ENCODE assay signal across 14 mouse cellular contexts in the genomic region with DNA sequence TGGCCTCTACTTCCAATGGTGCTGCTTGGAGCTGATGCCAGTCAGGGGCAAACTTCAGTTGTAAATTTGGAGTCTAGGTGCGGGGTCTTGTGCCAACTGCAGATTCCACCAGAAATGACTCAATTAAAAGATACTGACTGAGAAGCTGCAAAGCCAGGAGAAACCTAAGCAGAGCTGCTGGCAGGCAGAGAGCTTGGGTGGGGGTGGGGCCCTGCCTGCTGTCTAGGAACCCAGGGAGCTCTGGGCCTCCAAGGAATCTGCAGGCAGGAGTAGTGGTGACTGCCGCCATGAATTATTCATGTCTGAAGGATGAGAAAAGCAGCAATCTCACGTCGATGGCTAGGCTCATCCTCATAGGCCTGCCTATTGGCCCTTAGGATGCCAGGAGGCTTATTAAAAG.
DNase-seq lines count a peak whose midpoint lies in the region; ATAC-seq and TF ChIP-seq lines count a peak whose summit lies in the region.
"Had no signal": no experiment of that assay in that cellular context is flagged by ENCODE, and none has a peak within 500 bp of the region (broad histone marks: within the 10 kb centered on the region; RNA-seq: fewer than 3 reads in every experiment).

No protein-coding gene starts in this region.

- no peaks in the 10 kb centered on the region for H3K36me3 ChIP-seq in forebrain, embryonic 10.5 days (replicated peaks)
- no peaks in the 10 kb centered on the region for H3K36me3 ChIP-seq in hindbrain, postnatal 0 days (ENCODE audit: insufficient read depth, low read length)
- no peaks in the 10 kb centered on the region for H3K36me3 ChIP-seq in midbrain, postnatal 0 days (ENCODE audit: insufficient read depth, low read length)

- peak overlapping the region; percentile 66 for H3K27ac ChIP-seq in forebrain, embryonic 10.5 days
- H3K27ac ChIP-seq in hindbrain, postnatal 0 days, result no peak overlapping the region
- no peak overlapping the region for H3K27ac ChIP-seq in midbrain, postnatal 0 days (ENCODE audit: low read depth, low read length)

- peak; percentile 90 for DNase-seq in brain, embryonic 14.5 days (ENCODE audit: low read depth)
- no peak for DNase-seq in forebrain, embryonic 10.5 days (ENCODE audit: extremely low spot score, low spot score)
- peak; percentile 40 for DNase-seq in hindbrain, postnatal 0 days (ENCODE audit: low spot score)
- peak; percentile 30 for DNase-seq in midbrain, postnatal 0 days (ENCODE audit: low spot score)
- no peak for DNase-seq in layer of hippocampus, adult 8-10 months (ENCODE audit: low spot score in 2 of 2)
- no peak for DNase-seq in adrenal gland, adult (ENCODE audit: inconsistent age in 2 of 2, low spot score in 1 of 2)
- no peak for DNase-seq in gastrocnemius, postnatal 14 days
- DNase-seq in heart, postnatal 25 days (ENCODE audit: low spot score), result no peak
- DNase-seq: cerebellum, adult 11-12 months; heart, adult 18-20 months; lung, adult 2 months; spleen, adult 18-20 months; thymus, postnatal 25 days had no signal

- H3K27me3 ChIP-seq in forebrain, embryonic 10.5 days (ENCODE audit: poor library complexity, severe bottlenecking), result no peaks in the 10 kb centered on the region
- no peaks in the 10 kb centered on the region for H3K27me3 ChIP-seq in hindbrain, postnatal 0 days (ENCODE audit: insufficient read depth, low read length)
- no peaks in the 10 kb centered on the region for H3K27me3 ChIP-seq in midbrain, postnatal 0 days (ENCODE audit: insufficient read depth, low read length)

- WGBS in forebrain, embryonic 10.5 days, result 27% methylated on average over 4 of the region's 4 CpGs
- WGBS in hindbrain, postnatal 0 days, result 26% methylated on average over 4 of the region's 4 CpGs
- WGBS in midbrain, postnatal 0 days, result 27% methylated on average over 4 of the region's 4 CpGs

- TF ChIP-seq CTCF in brain, embryonic 14.5 days (IDR thresholded peaks at IDR 0.05; ENCODE audit: borderline replicate concordance, extremely low read depth, insufficient read depth, insufficient read length), result no peak
- TF ChIP-seq CTCF in hindbrain, postnatal 0 days (IDR thresholded peaks at IDR 0.05; ENCODE audit: low read depth), result no peak
- no peak for TF ChIP-seq CTCF in midbrain, postnatal 0 days (IDR thresholded peaks at IDR 0.05)

- no peak overlapping the region for H3K4me2 ChIP-seq in hindbrain, postnatal 0 days (ENCODE audit: low read depth, low read length)
- H3K4me2 ChIP-seq in midbrain, postnatal 0 days (ENCODE audit: low read depth, low read length, poor library complexity, severe bottlenecking), result no peak overlapping the region

- peaks cover 19% of the 10 kb centered on the region for H3K4me1 ChIP-seq in forebrain, embryonic 10.5 days
- no peaks in the 10 kb centered on the region for H3K4me1 ChIP-seq in hindbrain, postnatal 0 days (ENCODE audit: insufficient read depth, low read length)
- no peaks in the 10 kb centered on the region for H3K4me1 ChIP-seq in midbrain, postnatal 0 days (ENCODE audit: insufficient read depth, low read length)

- intact Hi-C loops in gastrocnemius, postnatal 14 days (cut with DNase I; ENCODE audit: low total_unique reads), result no loop called here
- intact Hi-C loops in heart, postnatal 25 days (cut with DNase I), result no loop called here

- TF ChIP-seq POLR2A in brain, embryonic 14.5 days (IDR thresholded peaks at IDR 0.05; ENCODE audit: borderline replicate concordance, extremely low read depth, insufficient read depth, insufficient read length, poor library complexity, severe bottlenecking), result no peak

- H3K9ac ChIP-seq in hindbrain, postnatal 0 days (replicated peaks; ENCODE audit: low read length), result no peak overlapping the region
- no peak overlapping the region for H3K9ac ChIP-seq in midbrain, postnatal 0 days (replicated peaks; ENCODE audit: low read length, poor library complexity, severe bottlenecking)

- H3K9me3 ChIP-seq in forebrain, embryonic 10.5 days, result no peaks in the 10 kb centered on the region
- no peaks in the 10 kb centered on the region for H3K9me3 ChIP-seq in hindbrain, postnatal 0 days (ENCODE audit: low read length)
- H3K9me3 ChIP-seq in midbrain, postnatal 0 days (ENCODE audit: low read length), result no peaks in the 10 kb centered on the region

- no peak overlapping the region for H3K4me3 ChIP-seq in forebrain, embryonic 10.5 days
- H3K4me3 ChIP-seq in hindbrain, postnatal 0 days (ENCODE audit: low read length), result no peak overlapping the region
- H3K4me3 ChIP-seq in midbrain, postnatal 0 days (ENCODE audit: low read depth, low read length), result no peak overlapping the region
- H3K4me3 ChIP-seq: erythroblast, embryonic 14.5 days had no signal

- no peak for ATAC-seq in hindbrain, postnatal 0 days
- ATAC-seq in midbrain, postnatal 0 days (ENCODE audit: low FRiP score), result no peak

Comparison
In these comparisons a context has a peak if more than half of its experiments do, and no peak if none do; other contexts are left out.
1. DNase-seq: peak in brain, embryonic 14.5 days (single experiment), hindbrain, postnatal 0 days (single experiment) and midbrain, postnatal 0 days (single experiment); none in forebrain, embryonic 10.5 days (single experiment), layer of hippocampus, adult 8-10 months (0 of 2), adrenal gland, adult (0 of 2), gastrocnemius, postnatal 14 days (single experiment) and heart, postnatal 25 days (single experiment).